In the genomic region with DNA sequence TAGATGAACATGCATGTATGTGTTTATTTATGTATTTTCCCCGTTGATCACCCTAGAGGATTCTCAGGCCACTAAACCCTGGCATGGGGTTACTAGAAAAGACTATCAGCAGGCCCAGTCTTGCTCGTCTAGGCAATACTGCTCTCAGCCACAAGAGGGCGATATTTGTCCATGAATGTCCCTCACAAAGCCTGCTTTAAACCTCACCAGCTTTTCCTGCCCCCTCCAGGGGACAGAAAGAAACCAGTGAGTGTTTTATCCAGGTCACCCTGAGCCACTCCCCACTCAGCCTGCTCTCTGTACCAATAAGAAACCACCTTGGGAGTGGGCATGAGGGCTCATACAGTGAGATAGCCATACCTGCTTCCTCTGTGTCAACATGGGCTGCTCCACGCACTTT, we compare ENCODE assay signal across 9 mouse cellular contexts. TPM values are rescaled to one million over a fixed set of nuclear protein-coding genes. Genes with fewer than 3 reads are reported as not detected.
DNase-seq lines count a peak whose midpoint lies in the region; ATAC-seq and TF ChIP-seq lines count a peak whose summit lies in the region.
"Had no signal": no experiment of that assay in that cellular context is flagged by ENCODE, and none has a peak within 500 bp of the region (broad histone marks: within the 10 kb centered on the region; RNA-seq: fewer than 3 reads in every experiment).

No protein-coding gene starts in this region.

- peak overlapping the region; percentile 43 for H3K9ac ChIP-seq in hindbrain, embryonic 16.5 days (ENCODE audit: low read depth, low read length)

- ATAC-seq in hindbrain, embryonic 16.5 days, result peak; percentile 83

- no peaks in the 10 kb centered on the region for H3K27me3 ChIP-seq in hindbrain, embryonic 16.5 days (replicated peaks; ENCODE audit: control insufficient read depth, insufficient read depth, low read length)

- intact Hi-C loops in gastrocnemius, adult 2 months (cut with DNase I), result loop anchor here (1.0 to 10.0 kb wide), 2 partner anchors 42 to 196 kb away; no protein-coding TSS in a partner anchor

- TF ChIP-seq CTCF in gastrocnemius, adult 2 months (IDR thresholded peaks at IDR 0.05), result peak; percentile 93

- no peak overlapping the region for H3K27ac ChIP-seq in gastrocnemius, adult 2 months
- H3K27ac ChIP-seq in hindbrain, embryonic 16.5 days (ENCODE audit: low read depth, low read length), result no peak overlapping the region

- H3K9me3 ChIP-seq in hindbrain, embryonic 16.5 days (ENCODE audit: control insufficient read depth, low read length), result no peaks in the 10 kb centered on the region

- H3K4me1 ChIP-seq in hindbrain, embryonic 16.5 days (ENCODE audit: control insufficient read depth, insufficient read depth, low read depth, low read length), result peaks cover 2% of the 10 kb centered on the region; the same call in 1 of the 2 replicates

- H3K4me3 ChIP-seq in gastrocnemius, adult 2 months, result no peak overlapping the region
- no peak overlapping the region for H3K4me3 ChIP-seq in hindbrain, embryonic 16.5 days (ENCODE audit: low read length)
- H3K4me3 ChIP-seq: myocyte had no signal

- no peaks in the 10 kb centered on the region; the same call in 1 of the 2 replicates for H3K36me3 ChIP-seq in hindbrain, embryonic 16.5 days (ENCODE audit: control insufficient read depth, insufficient read depth, low read length)

- 23% methylated on average over 4 of the region's 4 CpGs for WGBS in hindbrain, embryonic 16.5 days

- H3K4me2 ChIP-seq in hindbrain, embryonic 16.5 days (ENCODE audit: low read length), result no peak overlapping the region

- DNase-seq in WW6 (ENCODE audit: low read depth, low spot score), result peak; percentile 70
- DNase-seq in cerebellum, postnatal 36 days, result peak; percentile 79 to 86
- DNase-seq in gastrocnemius, adult 2 months, result peak; percentile 83
- peak; percentile 72 to 82 for DNase-seq in layer of hippocampus, postnatal 36 days
- peak; percentile 92 for DNase-seq in lung, postnatal 36 days
- DNase-seq in right cerebral cortex, adult 18-20 months, result peak; percentile 77
- peak; percentile 57 to 64 for DNase-seq in urinary bladder, adult 18-20 months (ENCODE audit: low spot score in 2 of 2)

RNA-seq across cellular contexts. Expression of a gene that starts 21.1 kb away (rescaled TPM):
- 1 to 10 TPM; 5.4 to 5.8 TPM for total RNA-seq in gastrocnemius, adult 2 months (2021)
- 136 and 142 TPM in 2 replicates for polyA plus RNA-seq in hindbrain, embryonic 16.5 days (2015; fragmentation: Nextera tagmentation; extraction: Ambion mirVana)
- total RNA-seq in layer of hippocampus, postnatal 36 days (2021), result 10 to 100 TPM; 87.2 to 94.7 TPM

RNA-seq across cellular contexts. Expression of a gene that starts 24.0 kb away (rescaled TPM):
- total RNA-seq in gastrocnemius, adult 2 months (2021), result 100 to 1,000 TPM; 179 to 181 TPM
- 370 and 382 TPM in 2 replicates for polyA plus RNA-seq in hindbrain, embryonic 16.5 days (2015; fragmentation: Nextera tagmentation; extraction: Ambion mirVana)
- 100 to 1,000 TPM; 222 to 225 TPM for total RNA-seq in layer of hippocampus, postnatal 36 days (2021)

RNA-seq across cellular contexts. Expression of a gene that starts 37.3 kb away (rescaled TPM):
- 1 to 10 TPM; 2.1 to 2.3 TPM for total RNA-seq in gastrocnemius, adult 2 months (2021)
- polyA plus RNA-seq in hindbrain, embryonic 16.5 days (2015; fragmentation: Nextera tagmentation; extraction: Ambion mirVana), result 0.16 and 0.30 TPM in 2 replicates
- under 1 TPM in 1 of 2 experiments, not detected in 1; 0.20 TPM for total RNA-seq in layer of hippocampus, postnatal 36 days (2021)

RNA-seq across cellular contexts. Expression of a gene that starts 46.1 kb away (rescaled TPM):
- 1 to 10 TPM; 1.4 to 2.1 TPM for total RNA-seq in gastrocnemius, adult 2 months (2021)
- 35.9 and 39.1 TPM in 2 replicates for polyA plus RNA-seq in hindbrain, embryonic 16.5 days (2015; fragmentation: Nextera tagmentation; extraction: Ambion mirVana)
- 1 to 10 TPM; 3.7 to 3.9 TPM for total RNA-seq in layer of hippocampus, postnatal 36 days (2021)

RNA-seq across cellular contexts. Expression of a gene that starts 57.7 kb away (rescaled TPM):
- 10 to 100 TPM; 15.2 to 20.6 TPM for total RNA-seq in gastrocnemius, adult 2 months (2021)
- polyA plus RNA-seq in hindbrain, embryonic 16.5 days (2015; fragmentation: Nextera tagmentation; extraction: Ambion mirVana), result 36.3 and 39.7 TPM in 2 replicates
- total RNA-seq in layer of hippocampus, postnatal 36 days (2021), result 10 to 100 TPM; 39.2 to 41.0 TPM

Comparison
In these comparisons a context has a peak if more than half of its experiments do, and no peak if none do; other contexts are left out.
1. RNA of a gene that starts 21.1 kb away (total RNA-seq): 87.2 to 94.7 TPM in layer of hippocampus, postnatal 36 days; 5.4 to 5.8 TPM in gastrocnemius, adult 2 months; every median in the first group is over 10 times any median in the second.
2. Peak in every context shown above with its lines, with median percentiles within 50 percentile points of each other: DNase-seq.